Comparison of ENCODE assay signal across 26 mouse cellular contexts in the genomic region with DNA sequence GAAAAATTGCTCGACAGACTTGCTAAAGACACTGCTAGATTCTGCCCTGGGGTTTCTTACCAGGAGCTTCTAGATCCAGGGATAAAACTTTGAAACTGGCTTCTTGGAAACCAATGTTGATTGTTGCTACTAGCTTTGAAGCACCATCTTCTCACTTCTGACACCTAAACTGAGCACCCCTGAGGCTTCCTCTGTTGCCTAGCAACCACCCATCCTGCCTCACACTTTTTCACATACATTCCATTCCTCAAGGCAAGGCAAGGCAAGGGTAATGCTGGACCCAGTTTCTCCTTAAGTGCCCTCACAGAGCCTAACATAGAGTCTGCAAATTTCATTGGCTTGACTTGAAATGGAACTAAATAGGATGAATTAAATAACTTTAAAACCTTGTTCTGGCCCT. TPM values are rescaled to one million over a fixed set of nuclear protein-coding genes. Genes with fewer than 3 reads are reported as not detected.
DNase-seq lines count a peak whose midpoint lies in the region; ATAC-seq and TF ChIP-seq lines count a peak whose summit lies in the region.
"Had no signal": no experiment of that assay in that cellular context is flagged by ENCODE, and none has a peak within 500 bp of the region (broad histone marks: within the 10 kb centered on the region; RNA-seq: fewer than 3 reads in every experiment).

No protein-coding gene starts in this region.

- no peak overlapping the region for H3K4me3 ChIP-seq in left cerebral cortex, adult 2 months
- H3K4me3 ChIP-seq in liver, postnatal 0 days (ENCODE audit: low read depth, low read length): no peak overlapping the region
- H3K4me3 ChIP-seq: embryonic facial prominence, embryonic 10.5 days; embryonic facial prominence, embryonic 12.5 days; forebrain, embryonic 13.5 days; forebrain, embryonic 15.5 days had no signal

- TF ChIP-seq CTCF in left cerebral cortex, adult 2 months (IDR thresholded peaks at IDR 0.05): no peak
- TF ChIP-seq CTCF in liver, postnatal 0 days (IDR thresholded peaks at IDR 0.05; ENCODE audit: low read depth): no peak

- 74% methylated on average over 1 of the region's 1 CpGs for WGBS in liver, postnatal 0 days (ENCODE audit: insufficient replicate concordance)

- H3K4me1 ChIP-seq in liver, postnatal 0 days (ENCODE audit: insufficient read depth): no peaks in the 10 kb centered on the region
- H3K4me1 ChIP-seq: embryonic facial prominence, embryonic 10.5 days; embryonic facial prominence, embryonic 12.5 days; forebrain, embryonic 13.5 days; forebrain, embryonic 15.5 days had no signal

- H3K27me3 ChIP-seq in liver, postnatal 0 days (ENCODE audit: insufficient read depth, low read length): no peaks in the 10 kb centered on the region
- H3K27me3 ChIP-seq: CH12.LX; embryonic facial prominence, embryonic 12.5 days; forebrain, embryonic 13.5 days; forebrain, embryonic 15.5 days had no signal

- ATAC-seq in frontal cortex, adult (ENCODE audit: low TSS enrichment): peak; percentile 87
- no peak for ATAC-seq in liver, postnatal 0 days
- ATAC-seq: activated CD4-positive, CD25-positive, alpha-beta regulatory T cell, adult 4 months; CD4-positive, CD25-positive, alpha-beta regulatory T cell, adult 4 months; forebrain, embryonic 13.5 days; forebrain, embryonic 15.5 days; forebrain, postnatal 0 days; Patski had no signal

- H3K27ac ChIP-seq in left cerebral cortex, adult 2 months: no peak overlapping the region
- H3K27ac ChIP-seq in liver, postnatal 0 days (ENCODE audit: low read depth): no peak overlapping the region
- H3K27ac ChIP-seq: embryonic facial prominence, embryonic 10.5 days; embryonic facial prominence, embryonic 12.5 days; forebrain, embryonic 13.5 days; forebrain, embryonic 15.5 days had no signal

- H3K36me3 ChIP-seq in liver, postnatal 0 days (replicated peaks; ENCODE audit: insufficient read depth, low read length): no peaks in the 10 kb centered on the region
- H3K36me3 ChIP-seq: embryonic facial prominence, embryonic 10.5 days; embryonic facial prominence, embryonic 12.5 days; forebrain, embryonic 15.5 days; G1E had no signal

- intact Hi-C loops in left cerebral cortex, postnatal 14 days (cut with DNase I): no loop called here
- intact Hi-C loops in left cerebral cortex, adult 2 months (cut with DNase I): no loop called here

- no peak for DNase-seq in frontal cortex, postnatal 25 days (ENCODE audit: low spot score in 2 of 2)
- DNase-seq in left cerebral cortex, postnatal 14 days (ENCODE audit: low spot score in 2 of 2): peak; percentile 15 to 50
- no peak for DNase-seq in left cerebral cortex, adult 2 months (ENCODE audit: extremely low spot score in 1 of 2, low spot score in 2 of 2)
- peak; percentile 47 for DNase-seq in brain, adult 2 months (ENCODE audit: low read depth, low spot score)
- DNase-seq in liver, postnatal 0 days: no peak
- DNase-seq: adrenal gland, adult 8-10 months; adrenal gland, postnatal 14 days; adrenal gland, postnatal 36 days; B cell, adult 2 months; cerebellum, adult 11 months; cerebellum, adult 18-20 months; cerebellum, adult 8-10 months; cerebellum, adult 9-11 months; cerebellum, postnatal 14 days; forebrain, postnatal 0 days had no signal

- H3K4me2 ChIP-seq in liver, postnatal 0 days (ENCODE audit: low read depth, low read length): no peak overlapping the region
- H3K4me2 ChIP-seq: embryonic facial prominence, embryonic 12.5 days; forebrain, embryonic 13.5 days; forebrain, embryonic 15.5 days had no signal

- no peak for TF ChIP-seq EP300 in liver, postnatal 0 days (IDR thresholded peaks at IDR 0.05; ENCODE audit: low read depth)

- no peak overlapping the region for H3K9ac ChIP-seq in liver, postnatal 0 days (replicated peaks)
- H3K9ac ChIP-seq: embryonic facial prominence, embryonic 12.5 days; forebrain, embryonic 13.5 days; forebrain, embryonic 15.5 days; forebrain, postnatal 0 days had no signal

- H3K9me3 ChIP-seq in liver, postnatal 0 days (ENCODE audit: low read length): no peaks in the 10 kb centered on the region
- H3K9me3 ChIP-seq: embryonic facial prominence, embryonic 10.5 days; embryonic facial prominence, embryonic 12.5 days; forebrain, embryonic 13.5 days; forebrain, embryonic 15.5 days; G1E had no signal

RNA-seq across cellular contexts. Expression of a gene that starts 17.0 kb away (rescaled TPM):
- total RNA-seq in left cerebral cortex, postnatal 14 days (2021): 10 to 100 TPM; 14.6 to 15.2 TPM
- 10 to 100 TPM; 14.3 to 17.8 TPM for total RNA-seq in left cerebral cortex, adult 2 months (2021)
- polyA plus RNA-seq in liver, postnatal 0 days (2015; fragmentation: Nextera tagmentation; extraction: Ambion mirVana): 0.39 and 0.56 TPM in 2 replicates
- total RNA-seq: adrenal gland, adult 18-20 months had no signal
- polyA plus RNA-seq: G1E, Patski had no signal

Comparison
In these comparisons a context has a peak if more than half of its experiments do, and no peak if none do; other contexts are left out.
1. DNase-seq: peak in left cerebral cortex, postnatal 14 days (2 of 2) and brain, adult 2 months (single experiment); none in frontal cortex, postnatal 25 days (0 of 2), left cerebral cortex, adult 2 months (0 of 2) and liver, postnatal 0 days (single experiment).